Mouse (Mus musculus) olfactory bulb, adult 2 months (tissue): Measurements from ENCODE around the gene Ctnnd2.

Source experiments
- CTCF ChIP-seq: fragments of 200-500 bp; IDR thresholded peaks from 2 replicates; pipeline ENCODE4 v1.5.1; 2012; ENCODE audit warnings: low read depth, mild to moderate bottlenecking, low read length, moderate library complexity; ENCODE audit not compliant: insufficient read depth
- POLR2A ChIP-seq: fragments of 200-500 bp; IDR thresholded peaks from 2 replicates; pipeline ENCODE4 v1.6.1; 2012; ENCODE audit warnings: mild to moderate bottlenecking, low read depth, low read length, moderate library complexity; ENCODE audit not compliant: insufficient read depth

- TF ChIP-seq CTCF: no peak
- TF ChIP-seq POLR2A: no peak
These were observed 56.7 kb downstream of the Ctnnd2 start for GRCm38 (mm10) chr15:30229112-30229511.
